Mouse (Mus musculus): ENCODE results near the gene Fosb. TPM values are rescaled to one million over a fixed set of nuclear protein-coding genes. Genes with fewer than 3 reads are reported as not detected.

Gene Fosb
- polyA plus RNA-seq, 2 experiments from 2014 or later = 0.35 to 2.7 TPM

DNA sequence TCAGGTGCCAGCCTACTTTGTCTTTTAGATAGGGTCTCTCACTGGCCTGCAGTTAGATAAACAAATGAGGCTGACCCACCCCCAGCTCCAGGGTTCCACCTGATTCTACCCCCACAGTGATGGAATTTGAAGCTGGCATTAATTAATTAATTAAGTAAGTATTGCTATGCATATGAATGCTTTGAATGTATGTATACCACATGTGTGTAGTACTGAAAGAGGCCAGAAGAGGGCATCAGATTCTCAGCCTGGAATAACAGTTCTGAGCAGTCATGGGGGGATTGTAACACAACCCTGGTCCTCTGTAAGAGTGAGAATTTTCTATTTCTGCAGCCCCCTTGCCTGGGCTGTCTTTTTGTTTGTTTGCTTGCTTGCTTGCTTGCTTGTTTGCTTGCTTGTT is 18.6 kb upstream of the Fosb start:
- no peak for ATAC-seq

GRCm38 (mm10) chr7:19327782-19328181 is 17.9 kb upstream of the Fosb start:
- ATAC-seq = no peak

DNA sequence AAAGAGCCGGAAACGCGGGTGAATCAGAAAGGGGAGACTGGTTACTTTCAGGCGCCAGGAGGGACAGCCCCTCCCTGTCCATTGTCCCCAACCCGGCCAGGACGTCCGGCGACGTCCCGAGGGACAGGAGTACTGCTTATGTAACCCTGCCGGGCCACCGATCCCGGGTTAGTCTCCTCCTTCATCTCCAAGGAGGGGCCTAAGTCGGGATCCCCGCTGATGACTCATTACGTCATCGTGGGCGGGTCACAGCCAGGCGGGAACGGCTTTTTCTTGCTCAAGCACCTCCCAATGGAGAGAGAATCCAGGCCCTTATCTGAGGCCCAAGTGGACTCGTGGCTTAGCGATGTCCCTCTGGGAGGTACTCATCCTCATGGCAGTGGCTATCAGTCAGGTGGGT is 17.3 kb upstream of the Fosb start:
- ATAC-seq = no peak

DNA sequence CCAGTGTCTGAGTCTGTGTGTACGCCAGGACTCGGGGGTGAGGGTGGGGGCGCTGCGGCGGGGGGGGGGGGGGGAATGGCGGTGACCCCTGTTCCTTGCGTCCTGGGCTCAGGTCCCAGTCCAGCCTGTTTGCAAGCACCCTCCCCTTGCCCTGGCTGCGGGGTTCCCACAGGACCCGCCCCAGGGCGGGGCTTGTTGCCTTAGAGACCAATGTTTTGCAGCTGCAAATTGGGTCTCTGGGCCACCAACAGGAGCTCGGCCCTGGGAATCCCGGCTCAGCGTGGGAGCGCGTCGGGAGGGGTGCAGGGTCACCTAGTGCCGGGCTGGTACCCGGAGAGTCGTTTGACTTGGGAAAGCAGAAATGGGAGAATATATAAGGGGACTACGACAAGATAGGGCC is 16.5 kb upstream of the Fosb start:
- ATAC-seq = peak; percentile 13

GRCm38 (mm10) chr7:19325262-19326199 is 15.7 kb upstream of the Fosb start:
- peak; percentile 60 for ATAC-seq

- ATAC-seq = no peak
These were observed 14.4 kb upstream of the Fosb start for GRCm38 (mm10) chr7:19324221-19324620.

GRCm38 (mm10) chr7:19322489-19322888 is 12.6 kb upstream of the Fosb start:
- no peak for ATAC-seq

DNA sequence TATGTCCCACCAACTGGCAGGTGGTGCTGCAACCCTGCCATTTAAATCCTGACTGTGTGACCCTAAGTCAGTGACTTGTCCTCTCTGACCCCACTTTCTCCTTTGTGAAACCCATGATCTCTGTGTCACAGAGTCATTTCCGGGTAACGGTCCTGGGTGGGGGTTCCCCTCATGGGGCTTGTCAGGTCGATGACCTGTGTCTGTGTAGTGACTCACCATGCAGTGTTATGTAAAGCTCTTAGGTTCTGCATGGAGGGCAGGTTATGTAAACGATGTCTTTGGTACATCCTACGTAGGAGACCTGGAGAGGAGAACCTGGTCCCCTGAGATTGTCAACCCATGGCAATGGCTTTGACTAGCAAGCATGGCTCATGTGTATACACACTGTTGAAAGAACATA is 11.6 kb upstream of the Fosb start:
- ATAC-seq = peak; percentile 60

DNA sequence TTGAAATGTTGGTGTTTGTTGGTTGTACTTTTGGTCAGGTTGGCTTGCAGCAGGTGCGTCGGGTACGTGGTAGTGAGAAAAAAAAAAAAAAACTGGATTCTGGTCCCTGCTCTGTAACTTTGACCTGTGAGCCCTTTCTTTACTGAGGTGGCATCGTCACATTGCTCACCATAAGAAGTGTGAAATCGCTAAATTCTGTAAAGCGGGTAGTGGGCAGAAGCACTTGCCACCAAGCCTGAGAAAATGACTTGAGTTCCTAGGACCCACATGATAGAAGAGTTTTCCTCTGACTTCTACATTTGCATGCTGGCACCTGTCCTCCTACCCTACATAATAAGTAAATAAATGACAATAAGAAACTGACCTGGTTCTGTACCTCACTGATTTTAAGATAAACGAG is 10.8 kb upstream of the Fosb start:
- no peak for ATAC-seq

GRCm38 (mm10) chr7:19319906-19320305 is 10.1 kb upstream of the Fosb start:
- ATAC-seq = peak; percentile 84

- ATAC-seq = peak; percentile 52
These were observed 9.6 kb upstream of the Fosb start for GRCm38 (mm10) chr7:19319458-19319857.

DNA sequence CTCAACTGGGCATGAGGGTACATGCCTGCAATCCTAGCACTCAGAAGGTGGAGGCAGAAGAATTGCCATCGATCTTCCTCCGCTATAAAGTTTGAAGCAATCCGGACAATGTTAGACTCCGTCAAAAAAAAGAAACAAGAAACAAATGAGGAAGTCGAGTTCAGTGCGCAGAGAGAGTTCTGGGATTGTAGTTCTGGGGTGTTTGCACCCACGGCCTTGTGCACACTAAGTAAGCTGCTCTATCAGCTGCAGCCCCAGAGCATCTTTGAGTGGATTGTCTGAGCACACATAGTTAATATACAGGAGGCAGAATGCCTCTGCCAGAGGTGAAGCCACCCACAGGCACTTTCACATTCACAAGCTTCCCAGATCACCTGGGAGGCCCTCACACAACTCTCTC is 8.8 kb upstream of the Fosb start:
- ATAC-seq = no peak

GRCm38 (mm10) chr7:19318201-19318600 is 8.3 kb upstream of the Fosb start:
- no peak for ATAC-seq

GRCm38 (mm10) chr7:19316451-19317161 is 6.8 kb upstream of the Fosb start:
- ATAC-seq = no peak

DNA sequence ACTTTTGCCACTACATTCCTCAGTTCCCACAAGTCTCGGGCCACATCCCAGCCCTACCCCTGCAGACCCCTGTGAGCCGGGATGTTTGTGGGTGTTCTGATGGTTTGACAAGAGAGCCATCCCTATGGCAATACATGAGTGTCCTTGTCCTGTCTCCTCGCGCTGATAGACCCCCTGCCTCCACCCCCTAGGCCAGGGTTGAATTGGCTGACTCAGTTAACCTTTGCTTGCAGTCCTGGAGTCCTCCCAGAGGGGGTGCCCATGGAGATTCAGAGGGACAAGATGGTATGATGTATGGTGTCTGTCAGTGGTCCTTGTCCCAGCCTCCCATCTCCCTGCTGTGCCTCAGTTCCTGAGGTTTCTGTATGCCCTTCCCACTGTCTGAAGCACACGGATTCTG is 4.2 kb upstream of the Fosb start:
- ATAC-seq = no peak

GRCm38 (mm10) chr7:19311991-19312390 is 2.1 kb upstream of the Fosb start:
- ATAC-seq = no peak

DNA sequence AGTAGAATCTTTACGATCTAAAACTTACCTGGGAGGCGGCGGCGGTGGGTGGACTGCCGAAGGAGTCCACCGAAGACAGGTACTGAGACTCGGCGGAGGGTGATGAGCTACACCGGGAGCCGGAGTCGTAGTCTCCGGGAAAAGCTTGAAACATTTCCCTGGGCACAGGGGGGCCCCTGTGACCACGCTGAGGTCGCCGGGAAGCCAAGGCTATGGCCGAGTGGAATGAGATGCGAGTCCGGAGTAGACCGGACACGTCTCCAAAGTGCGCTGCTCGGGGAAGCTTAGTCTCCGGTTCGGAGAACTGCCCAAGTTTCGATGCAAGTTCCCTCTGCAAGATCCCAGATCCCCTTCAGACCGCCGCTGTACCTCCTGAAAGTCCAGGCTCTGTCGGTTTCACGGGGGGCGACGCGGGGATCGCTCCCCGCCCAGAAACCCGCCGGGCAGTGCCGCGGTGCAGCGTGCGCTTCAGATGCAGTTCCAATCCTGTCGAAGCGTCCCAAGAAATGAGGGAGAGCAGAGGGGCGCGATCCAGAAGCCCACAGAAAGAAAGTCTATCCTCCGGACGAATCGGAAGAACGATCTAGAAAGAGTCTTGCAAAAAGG is 470 bp downstream of the Fosb start:
- ATAC-seq = no peak

DNA sequence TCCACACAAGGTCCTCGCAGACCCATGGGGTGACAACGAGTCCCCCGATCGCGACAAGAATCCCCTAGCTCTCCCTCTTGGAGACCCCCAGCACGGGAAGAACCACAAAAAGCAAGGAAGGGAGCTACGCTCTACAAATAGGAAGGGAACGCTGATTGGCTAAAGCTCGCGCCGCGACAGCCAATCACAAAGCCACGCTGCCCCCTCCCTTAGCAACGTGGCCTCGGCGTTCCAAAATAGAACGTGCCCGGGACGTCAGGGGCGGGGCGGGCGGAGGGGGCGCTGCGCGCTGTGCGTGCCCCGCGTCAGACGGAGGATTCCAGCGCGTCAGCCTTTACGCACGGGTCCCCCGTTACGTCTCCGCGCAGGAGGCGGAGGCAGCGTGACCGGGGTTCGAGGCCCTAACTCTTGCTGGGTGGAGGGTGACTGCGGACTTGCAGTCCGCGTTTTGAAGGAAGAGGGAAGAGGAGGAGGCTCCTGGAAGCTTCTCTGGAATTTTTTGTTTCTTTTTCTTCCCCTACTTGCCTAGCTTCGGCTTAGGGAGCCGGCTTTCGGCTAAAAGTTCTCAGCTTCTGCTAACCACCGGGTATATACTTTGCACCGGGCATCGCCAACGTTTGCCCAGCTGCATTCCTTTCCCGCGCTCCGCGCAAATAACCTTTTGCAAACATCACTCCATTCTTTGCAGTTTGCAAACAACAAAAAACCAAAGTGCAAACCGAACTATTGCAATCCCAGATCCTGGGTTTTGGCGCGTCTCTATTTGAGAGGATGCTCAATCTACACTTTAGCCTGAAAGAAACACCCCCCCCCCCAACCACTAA is 1.2 kb downstream of the Fosb start:
- peak; percentile 77 for ATAC-seq

DNA sequence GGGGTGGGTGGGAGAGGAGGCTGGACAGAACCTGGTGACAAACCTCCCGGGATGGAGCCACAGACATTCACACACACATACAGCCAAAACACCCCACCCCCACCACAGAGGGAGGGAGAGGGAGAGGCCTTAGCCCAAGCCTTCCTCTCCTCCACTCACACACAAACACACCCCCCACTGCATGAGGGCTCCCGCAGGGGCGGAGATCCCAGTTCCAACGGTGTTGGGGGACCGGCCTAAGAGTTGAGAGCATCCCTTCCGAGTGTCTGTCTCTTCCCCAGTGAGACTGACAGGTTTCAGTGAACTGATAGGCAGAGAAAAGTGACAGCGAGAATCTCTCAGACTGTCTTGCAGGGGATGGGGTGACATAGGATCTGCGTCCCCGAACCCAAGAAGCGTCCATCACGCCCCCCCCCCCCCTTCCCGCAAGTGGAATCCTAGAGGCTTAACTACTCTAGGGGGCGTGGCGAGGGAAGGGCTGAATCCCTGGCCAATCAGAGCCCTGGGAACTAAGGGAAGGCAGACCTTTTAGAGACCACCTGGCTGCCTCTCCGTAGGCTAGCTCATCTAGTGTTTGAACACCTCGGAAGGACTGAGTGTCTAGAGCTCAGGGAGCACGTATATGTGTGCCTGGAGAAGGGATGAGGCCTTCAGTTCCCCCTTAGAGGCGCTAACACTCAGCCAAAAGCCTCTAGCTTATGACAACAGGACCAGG is 2.0 kb downstream of the Fosb start:
- ATAC-seq = peak; percentile 25

DNA sequence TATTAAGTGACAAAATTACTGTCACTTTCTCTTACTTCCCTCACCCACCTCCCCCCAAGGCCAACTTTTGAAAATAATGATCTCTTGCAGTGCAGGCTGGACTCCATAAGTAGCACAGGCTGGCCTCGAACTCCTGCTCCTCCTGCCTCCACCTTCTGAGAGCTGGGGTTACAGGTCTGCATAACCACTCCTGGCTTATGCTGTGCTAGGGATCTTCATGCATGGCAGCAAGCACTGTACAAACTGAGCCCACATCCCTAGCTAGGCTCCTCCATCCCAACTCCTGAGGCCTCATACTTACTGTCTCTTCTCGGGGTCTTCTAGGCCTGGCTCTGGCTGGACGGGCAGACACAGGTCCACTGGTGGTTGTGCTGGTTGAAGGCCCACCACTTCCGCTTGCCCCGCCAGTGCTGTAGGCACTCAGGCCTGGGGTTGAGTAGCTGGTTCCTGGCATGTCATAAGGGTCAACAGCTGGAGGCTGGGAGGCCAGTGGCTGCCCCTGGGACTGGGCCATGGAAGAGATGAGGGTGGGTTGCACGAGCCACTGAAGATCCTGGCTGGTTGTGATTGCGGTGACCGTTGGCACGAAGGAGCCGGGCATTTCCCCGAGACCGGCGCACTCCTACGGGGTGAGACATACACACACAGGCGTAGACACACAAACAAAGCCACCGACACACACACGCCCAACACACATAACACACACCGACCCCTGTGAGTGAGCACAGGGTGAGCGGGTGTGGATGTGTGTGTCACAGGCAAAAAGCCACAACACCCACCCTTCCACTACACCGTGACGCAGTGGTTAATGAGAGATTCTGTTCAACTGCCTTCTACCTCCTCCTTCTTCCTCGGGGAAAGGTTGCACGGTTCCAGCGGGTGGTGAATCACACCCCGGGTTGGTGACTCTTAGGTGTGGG is 2.8 kb downstream of the Fosb start:
- ATAC-seq = no peak

Data from CD4-positive, CD25-positive, alpha-beta regulatory T cell, adult 4 months (primary cell).